Mouse (Mus musculus): ENCODE data around the gene Kif5c.

- TF ChIP-seq CEBPB (IDR thresholded peaks at IDR 0.05; ENCODE audit: low read depth) (no peak), CTCF (IDR thresholded peaks at IDR 0.05; ENCODE audit: control insufficient read depth, insufficient read depth, insufficient read length) (no peak), MAX (IDR thresholded peaks at IDR 0.05) (no peak), USF1 (IDR thresholded peaks at IDR 0.05; ENCODE audit: low read depth) (no peak)
These were observed 29.2 kb downstream of the Kif5c start for GRCm38 (mm10) chr2:49648344-49648743.

Measured in C2C12 (cell line).